Mouse (Mus musculus): ENCODE results near the gene Gns.
A peak's percentile ranks its signal among the peaks of the same experiment; 100 is the strongest.

Gns gene

DNA sequence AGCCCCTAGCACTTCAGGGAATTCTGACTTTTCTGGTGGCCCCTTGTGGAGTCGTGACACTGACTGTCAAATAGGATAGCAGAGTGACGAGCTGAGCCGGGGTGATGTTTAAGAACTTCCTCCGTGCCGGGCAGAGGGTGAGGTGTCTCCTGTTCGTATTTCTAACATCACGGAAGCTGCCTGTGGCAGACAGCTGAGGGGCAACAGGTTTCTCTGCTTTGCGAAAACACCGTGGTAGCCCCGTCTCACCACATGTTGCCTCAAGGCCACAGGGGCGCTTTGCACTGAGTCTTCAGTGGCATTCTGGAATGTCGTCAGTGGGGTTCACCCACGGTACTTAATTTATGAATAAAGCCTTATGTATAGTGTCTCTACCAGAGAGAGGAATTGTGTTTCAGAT, 2.4 kb downstream of the Gns start:
- DNase-seq, result no peak

DNA sequence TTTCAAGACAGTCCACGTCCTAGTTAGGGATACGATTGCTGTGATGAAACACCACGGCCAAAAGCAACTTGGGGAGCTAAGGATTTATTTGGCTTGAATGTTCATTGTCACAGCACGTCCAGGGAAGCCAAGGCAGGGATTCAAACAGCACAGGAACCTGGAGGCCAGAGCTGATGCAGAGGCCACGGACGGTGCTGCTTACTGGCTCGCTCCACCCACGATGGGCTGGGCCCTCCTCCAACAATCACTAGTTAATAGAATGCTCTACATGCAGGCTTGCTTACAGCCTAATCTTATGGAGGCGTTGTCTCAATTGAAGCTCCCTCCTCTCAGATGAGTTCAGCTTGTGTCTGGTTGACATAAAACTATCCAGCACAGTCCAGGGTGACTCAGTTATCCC, 2.9 kb downstream of the Gns start:
- no peak for DNase-seq

DNA sequence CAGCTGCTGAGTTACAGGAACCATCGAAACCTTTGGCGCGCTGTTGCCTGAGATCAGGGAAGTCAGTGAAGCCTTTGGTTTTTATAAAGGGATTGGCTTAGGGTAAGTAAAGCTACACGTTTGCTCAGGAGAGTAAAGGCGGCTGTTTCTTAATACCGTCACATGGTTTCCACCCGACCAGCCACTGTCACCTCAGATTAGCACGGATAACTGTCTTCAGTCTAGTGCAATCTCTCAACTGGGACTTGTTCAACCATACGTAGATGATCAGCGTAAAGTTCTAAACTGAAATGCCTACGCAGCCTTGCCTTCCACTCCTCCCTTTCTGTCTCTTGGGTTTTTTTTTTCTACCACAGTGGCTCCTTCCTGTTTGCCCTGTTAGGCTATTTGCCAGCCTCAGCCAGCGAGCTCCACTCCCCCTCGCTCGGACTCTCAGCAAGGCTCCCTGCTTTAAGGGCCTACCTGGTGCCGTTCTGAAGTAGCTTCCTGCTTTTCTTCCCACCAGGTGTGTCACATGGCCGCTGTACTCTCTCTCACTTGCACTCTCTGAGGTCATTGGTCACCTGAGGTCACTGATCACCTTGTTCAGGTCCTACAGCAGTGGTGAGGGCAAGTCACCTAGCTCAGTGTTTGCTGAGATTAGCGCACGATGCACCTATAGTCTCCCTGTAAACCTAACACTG, 4.0 kb downstream of the Gns start:
- DNase-seq, result no peak

DNA sequence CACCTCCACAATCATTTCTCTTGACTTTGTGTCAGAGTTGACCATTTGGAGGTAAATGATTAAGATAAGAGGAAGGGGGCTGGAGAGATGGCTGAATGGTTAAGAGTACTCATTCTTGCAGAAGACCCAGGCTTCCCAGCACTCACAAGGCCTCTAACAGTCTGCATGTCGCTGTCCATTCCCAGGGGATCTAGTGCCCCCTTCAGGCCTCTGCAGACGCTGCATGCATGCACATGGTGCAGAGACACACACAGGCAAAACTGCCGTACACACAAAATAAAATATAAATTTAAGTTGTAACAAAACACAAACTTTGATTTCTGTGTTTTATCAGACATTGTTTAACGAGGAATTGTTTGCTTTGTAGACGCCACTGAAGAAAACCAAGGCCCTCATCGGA, 5.9 kb downstream of the Gns start:
- DNase-seq, result peak; percentile 42

DNA sequence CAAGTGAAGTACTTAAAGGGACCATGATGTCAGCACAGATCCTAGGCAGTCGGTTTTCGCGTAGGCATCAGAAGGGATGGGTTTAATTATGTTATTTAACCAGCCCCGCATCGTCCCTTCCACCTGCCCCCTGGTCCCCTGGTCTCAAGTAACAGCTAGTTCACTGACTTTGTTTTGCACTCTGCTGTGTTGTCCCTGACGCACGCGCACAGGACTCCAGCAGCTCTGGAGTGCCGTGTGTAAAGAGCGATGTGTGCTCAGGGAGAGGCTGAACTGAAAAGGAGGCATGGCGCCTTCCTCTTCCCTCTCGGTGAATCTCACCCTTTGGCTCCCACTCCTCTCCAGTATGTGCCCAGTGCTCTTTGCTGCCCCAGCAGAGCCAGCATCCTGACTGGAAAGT, 9.1 kb downstream of the Gns start:
- no peak for DNase-seq

DNA sequence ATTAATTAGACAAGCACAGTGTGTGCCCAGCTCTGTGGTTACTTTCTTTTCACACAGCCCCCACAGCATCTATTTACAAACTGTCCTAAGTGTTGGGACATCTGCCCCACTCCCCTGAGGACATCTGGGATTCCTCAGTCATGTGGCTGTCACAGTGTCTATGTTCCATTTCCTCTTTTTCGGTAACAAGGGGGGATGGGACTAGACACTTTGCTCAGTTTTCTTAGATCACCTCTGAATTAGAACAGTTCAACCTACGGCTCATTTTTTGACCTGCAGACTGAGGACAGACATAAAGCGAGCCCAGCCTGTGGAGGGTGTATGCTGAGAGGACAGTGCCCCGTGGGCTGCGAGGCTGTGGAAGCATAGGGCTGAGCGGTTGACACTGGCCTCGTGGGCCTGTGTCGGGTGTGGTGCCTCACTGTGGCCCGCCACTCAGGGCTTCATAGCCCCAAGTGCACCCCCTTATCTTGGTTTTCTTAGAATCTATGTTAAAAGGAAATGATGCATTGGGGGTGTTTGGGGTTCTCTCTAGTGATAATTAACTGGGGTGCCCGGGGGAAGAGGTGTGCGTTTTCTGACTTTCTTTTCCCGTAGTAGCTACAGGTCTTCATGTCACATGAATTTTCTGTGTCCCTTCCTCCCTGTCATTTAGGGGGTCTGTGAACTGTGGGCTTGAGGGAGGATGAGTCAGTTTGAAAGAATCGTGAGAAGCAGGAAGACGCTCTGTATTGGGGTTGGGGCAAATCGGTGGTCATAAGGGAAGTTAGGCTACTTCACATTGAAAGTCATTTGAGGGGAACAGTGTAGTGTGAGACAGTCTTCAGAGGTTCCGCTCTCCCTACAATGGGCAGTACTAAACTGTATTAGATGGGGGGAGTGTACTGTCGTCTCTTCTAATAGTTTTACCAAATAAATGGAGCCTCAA, 10.1 kb downstream of the Gns start:
- peak; percentile 59 for DNase-seq

DNA sequence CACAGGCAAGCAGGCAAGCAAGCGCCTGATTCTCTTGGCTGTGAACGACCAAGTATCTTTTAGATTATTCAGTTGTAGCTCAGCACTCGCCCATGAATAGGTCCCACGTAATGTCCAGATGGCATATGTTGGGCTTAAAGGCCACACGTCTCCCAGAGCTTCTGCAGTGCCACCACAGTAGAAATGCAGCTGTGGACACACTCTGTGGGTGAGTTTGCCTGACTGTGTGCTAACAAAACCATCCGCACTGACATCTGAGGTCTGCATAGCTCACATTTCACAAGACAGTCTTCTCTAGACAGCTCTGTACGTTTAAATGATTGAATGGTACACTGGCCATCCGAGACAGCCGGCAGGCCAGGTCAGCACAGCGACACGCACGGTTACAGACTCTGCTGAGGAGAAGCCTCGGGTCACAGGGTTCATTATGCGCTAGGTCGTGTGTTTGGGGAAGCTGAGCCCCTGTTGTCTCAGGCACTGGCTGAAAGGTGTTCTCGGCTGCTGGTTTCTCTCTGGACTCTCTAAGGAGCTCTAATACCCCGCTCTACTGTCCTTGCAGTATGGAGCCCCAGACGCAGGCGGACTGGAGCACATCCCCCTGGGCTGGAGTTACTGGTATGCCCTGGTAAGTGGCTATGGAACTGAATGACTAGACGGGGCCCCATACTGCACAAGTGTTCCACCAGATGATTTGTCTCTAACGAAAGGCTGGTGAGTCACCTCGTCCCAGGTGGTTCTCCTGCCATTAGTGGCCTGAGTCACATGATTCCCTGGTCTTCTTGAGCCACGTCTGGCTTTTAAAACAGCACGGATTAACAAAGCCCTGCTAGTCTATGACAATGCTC, 11.0 kb downstream of the Gns start:
- DNase-seq, result no peak

DNA sequence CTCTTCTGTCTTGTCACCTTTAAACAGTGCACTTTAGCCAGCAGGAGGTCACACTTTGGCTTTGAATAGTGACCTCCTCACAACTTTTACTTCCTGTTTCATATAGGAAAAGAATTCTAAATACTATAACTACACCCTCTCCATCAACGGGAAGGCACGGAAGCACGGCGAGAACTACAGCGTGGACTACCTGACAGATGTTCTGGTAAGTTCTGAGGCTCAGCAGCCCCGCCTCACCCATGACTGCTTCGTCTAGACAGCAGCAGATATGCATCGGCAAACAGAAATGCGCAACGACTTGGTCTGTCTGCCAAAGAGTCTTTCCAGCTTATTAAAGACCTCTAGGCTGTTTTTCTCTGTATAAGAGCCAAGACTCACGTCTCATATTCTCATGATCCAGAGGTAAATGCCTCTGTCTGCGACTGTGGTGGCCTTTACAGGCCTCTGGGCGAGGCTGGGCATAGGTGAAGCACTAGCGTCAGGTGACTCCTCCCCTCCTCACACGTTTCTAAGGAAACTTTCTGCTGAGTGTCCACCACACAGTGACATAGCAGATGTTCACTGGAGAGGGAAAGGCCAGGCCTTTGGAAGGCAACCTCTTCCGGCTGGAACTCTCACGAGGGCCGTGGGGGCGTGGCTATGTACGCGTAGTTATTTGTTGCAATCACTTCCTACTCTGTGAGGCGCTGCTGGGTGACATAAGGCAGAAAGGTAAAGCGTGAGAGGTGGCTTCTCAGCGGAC, 11.8 kb downstream of the Gns start:
- DNase-seq, result no peak

DNA sequence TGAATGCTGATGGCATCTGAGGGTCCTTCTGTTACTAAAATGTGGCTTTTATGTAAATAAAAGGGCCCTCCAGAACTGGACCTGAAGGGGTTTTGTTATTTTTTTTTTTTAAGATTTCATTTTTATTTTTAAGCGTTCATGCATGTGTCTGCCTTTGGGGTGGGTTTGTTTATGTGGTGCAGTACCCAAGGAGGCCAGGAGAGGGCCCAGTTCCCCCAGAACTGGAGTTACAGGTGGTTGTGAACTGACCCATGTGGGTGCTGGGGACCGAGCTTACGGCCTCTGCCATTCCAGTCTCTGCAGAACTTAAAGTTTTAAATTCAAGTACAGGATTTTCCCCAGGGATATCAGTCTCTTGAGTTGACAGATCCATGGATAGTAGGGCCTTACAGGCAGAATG, 14.5 kb downstream of the Gns start:
- DNase-seq, result no peak

DNA sequence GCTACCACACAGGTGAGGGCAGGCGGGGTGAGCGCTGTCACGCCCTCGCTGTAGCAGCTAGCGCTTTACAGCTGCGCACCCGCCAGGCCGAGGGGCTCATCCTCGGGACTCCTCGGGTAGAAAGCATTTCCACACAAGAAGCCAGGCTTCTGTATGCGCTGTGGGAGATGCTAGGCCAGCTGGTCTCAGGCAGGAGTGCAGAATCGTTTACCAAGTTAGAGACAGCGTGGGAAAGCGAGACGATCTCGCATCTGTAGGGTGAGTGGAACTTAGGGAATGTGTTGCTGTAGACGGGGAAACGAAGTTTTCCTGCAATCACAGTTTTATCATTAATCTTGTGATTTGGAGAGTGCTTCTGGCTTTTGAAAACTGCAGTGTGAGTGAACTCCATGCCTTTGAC, 16.4 kb downstream of the Gns start:
- DNase-seq, result no peak

DNA sequence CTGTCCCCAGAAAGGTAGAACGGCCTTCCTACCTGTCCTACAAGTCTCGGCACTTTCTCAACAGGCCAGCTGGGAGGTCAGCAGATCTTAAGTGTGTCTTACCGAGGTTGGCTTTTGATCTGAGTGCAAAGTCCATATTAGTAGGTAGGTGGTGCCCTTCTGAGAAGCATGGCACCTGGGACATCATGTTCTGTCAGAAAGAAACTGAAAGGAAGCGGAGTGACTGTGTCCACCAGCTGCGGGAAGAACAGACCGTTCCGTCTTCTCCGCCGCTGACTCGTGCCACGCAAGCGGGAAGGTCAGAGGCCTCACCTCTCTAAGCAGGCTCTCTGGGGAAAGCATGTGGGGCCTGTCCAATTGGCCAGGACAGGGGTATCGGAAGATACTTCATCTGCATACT, 19.8 kb downstream of the Gns start:
- DNase-seq, result no peak

DNA sequence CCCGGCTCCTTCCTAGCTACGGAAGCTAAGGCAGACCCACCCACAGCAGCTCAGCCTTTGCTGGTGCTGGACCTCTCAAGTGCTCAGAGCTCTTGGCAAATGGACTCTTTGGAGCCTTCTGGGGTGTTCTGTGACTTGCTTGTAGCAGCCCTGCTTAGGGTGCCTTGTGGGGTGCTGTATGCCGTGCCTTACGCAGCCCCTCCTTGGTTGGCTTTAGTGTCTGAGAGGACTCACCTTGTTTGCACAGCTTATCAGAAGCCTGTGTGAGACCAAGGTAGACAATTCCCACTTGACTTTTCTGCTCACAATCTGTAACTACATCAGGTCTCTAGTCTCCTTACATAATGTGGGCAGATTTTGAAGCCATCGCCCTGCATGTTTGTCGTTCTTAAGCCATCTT, 20.8 kb downstream of the Gns start:
- DNase-seq, result no peak

DNA sequence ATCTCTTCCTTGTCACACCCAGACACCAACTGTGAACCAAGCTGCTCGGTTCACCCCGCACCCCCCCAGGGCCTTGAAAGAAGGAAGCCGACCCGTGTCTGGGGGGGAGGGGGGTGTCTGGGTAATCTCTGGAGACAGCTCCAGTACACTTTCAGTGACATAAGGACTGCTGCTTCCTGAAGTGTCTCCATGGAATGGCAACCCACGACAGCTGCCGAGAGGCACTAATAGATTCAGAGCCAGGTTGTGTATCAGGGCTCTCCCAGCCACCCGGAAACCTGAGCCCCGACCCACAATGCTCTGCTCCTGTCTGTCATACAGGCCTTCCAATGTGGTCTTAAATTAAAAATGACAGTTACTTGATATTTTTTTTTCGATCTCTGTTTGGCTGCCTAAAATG, 21.5 kb downstream of the Gns start:
- no peak for DNase-seq

DNA sequence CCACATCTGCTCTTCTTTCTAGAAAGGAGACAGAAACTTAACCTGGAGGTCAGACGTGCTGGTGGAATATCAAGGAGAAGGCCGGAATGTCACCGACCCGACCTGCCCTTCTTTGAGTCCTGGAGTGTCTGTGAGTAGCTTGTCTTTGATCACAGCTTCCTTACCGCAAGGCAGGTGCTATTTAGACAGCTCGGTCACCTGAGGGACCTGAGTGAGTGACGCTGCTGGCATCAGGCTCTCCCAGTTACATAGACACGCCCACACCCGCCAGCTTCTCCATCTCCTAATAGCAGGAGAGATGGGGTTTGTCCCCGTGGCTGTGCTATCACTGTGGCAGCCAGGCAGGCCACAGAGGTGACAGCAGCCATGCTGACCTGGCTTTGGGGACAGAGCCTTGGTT, 25.7 kb downstream of the Gns start:
- DNase-seq, result no peak

DNA sequence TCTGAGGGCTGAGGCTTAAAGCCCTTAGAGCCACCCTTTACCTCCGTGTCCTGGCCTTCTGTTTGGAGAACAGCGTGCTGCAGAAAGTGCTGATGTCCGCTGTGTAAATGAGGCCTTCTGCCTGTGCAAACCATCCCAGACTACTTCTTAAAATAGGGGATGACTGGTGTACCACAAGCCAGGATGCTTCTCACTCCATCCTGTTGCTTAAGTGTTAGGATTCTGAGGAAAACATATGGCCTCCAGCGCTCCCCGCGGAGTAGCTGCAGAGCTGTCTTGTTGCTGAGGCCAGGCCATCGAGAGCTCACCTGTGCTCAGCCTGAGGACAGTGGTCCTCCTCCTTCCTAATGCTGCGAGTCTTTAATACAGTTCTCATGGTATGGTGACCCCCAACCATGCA, 27.0 kb downstream of the Gns start:
- DNase-seq, result no peak

DNA sequence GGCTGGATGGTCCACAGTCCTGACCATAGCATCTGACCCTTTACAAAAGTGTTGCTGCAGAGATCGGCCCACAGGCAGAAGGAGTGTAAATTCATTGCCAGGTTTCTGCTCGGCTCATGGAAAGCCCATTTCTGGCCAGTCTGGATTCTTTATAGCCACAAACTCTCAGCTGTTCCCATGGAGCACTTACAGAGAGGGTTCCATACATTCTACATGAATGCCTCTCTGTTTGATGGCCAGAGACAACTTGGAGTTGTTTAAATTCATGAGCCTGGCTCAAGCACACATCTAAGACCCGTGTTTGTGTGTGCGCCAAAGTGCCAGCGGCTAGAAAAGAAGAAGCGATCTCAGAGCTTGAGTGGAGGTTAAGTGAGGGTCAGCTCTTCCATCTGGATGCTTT, 29.4 kb downstream of the Gns start:
- DNase-seq, result no peak

DNA sequence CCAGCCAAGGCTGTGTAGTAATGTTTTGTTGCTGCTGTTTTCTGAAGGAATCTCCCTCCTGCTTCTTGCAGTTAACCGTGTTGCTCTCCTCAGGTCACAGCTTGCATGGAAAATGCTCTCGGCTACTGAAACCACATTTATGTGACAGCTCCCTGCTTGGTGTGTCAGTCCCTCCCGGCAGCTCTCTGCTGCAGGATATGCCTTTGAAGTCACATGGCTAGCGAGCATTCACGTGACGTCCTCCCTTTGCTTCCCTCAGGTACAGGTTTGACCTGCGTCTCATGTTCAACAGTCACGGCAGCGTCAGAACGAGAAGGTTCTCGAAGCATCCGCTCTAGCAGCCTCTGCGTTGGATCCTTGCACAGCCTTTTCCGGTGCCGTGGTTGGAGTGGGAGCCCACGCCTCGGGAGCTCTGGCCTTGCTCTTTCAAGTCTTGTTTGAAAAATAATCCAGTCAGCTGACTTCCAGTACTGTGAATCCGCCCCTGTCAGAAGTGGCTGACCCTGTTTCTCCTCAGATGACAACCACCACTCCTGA, 30.0 kb downstream of the Gns start:
- DNase-seq, result no peak

DNA sequence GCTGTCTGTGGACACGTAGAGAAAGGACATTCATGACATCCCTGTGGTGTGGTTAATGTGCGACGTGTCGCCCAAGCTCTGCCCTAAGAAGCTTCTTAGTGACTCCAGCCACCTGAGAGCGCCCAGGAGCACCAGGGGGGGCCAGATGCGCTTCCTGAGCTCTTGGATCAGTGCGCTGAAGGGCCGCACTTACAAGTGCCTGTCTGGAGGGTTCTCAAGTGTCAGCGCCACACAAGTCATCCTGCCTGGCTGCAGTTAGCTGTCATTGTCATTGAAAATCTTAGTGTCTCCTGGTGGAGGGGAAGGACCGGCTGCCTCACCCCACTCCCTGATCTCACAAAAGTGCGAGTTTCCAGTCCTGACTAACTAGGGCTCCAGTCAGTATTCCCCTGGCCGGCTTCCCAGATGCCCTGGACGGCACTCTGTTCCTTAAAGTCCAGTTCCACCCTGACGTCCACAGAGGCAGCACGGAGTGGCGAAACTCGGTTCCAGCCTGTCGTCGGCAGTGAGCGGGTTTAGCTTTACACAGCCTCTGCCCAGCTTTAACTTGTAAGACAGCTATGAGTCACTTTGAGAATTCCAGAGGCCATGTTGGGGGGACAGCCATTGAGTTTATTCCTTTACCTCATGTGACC, 30.8 kb downstream of the Gns start:
- no peak for DNase-seq

DNA sequence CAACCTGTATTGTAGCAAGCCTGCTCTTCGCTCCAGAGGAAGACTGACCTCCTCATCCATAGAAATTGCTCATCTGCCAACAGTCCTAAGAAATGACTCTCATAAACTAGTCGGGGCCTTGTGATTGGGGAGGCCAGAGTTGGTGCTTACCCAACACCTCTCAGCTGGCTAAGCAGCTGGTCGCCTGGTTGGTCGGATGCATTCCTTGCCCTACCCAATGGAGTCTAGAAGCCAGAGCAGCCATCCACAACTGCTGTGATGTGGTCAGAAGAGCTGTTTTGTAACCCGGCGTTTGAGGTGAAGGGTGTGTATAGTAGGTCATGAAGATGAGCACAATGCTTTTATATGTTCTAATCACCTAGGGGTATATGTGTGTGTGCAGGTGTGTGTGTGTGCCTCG, 33.7 kb downstream of the Gns start:
- DNase-seq, result no peak

DNA sequence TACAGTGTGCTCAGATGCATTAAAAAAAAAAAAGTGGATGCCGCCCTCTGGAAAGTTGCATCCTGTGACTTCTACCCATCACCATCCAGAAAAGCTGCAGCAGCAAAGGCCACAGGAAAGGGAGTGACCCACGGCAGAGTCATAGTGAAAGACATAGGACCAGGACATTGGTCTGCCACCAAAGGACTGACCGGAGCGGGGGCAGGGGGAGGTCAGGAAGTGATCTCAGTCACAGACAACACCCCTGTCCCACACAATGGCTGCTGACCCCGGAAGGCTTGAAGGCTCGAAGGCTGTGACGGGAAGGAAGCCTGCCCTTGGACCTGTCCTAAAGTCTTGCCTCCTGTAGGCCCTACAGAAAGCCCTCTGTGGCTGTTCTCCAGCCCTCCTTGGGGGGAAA, 36.1 kb downstream of the Gns start:
- no peak for DNase-seq

DNA sequence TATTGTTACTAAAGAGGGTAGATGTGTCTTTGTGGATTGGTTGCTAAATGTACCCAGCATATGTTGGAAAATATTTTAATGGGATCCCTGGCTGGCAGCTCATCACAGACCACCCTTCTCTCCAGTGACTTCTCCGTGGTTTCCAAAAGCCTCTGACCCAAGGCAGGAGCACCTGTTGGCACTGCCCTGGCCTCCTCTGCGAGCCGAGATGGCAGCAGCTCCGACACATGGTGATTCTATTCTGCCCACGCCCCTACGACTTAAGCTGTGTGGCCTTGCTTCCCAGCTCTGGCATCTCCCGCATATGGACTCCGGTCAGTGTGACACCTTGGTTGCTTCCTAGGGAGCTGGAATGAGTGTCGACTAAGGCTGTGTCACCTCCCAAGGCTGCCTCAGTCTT, 38.2 kb downstream of the Gns start:
- no peak for DNase-seq

DNA sequence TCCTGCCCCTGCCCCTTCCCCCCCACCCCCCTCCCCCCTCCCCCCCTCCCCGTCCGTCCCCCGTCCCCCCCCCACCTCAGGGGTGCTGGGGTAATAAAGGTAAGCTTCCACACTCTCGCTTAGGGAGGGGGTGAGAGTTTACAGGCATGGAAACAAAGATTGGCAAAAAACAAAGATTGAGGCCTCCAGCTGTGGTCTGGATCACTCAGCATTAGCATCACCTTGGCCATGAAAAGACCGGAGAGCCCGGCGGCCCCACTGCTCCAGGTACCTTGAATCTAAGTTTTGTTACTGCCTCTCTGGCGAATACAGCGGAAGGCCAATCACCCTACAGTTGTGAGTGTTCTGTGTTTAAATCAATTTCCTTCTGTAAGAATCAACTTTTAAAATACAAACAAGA, 39.1 kb downstream of the Gns start:
- DNase-seq, result no peak

All from liver (tissue).